Comparison of ENCODE assay signal across 9 mouse cellular contexts in genomic region chr10:80557346-80557965, GRCm38 (mm10). TPM values are rescaled to one million over a fixed set of nuclear protein-coding genes. Genes with fewer than 3 reads are reported as not detected.
DNase-seq lines count a peak whose midpoint lies in the region; ATAC-seq and TF ChIP-seq lines count a peak whose summit lies in the region.
"Had no signal": no experiment of that assay in that cellular context is flagged by ENCODE, and none has a peak within 500 bp of the region (broad histone marks: within the 10 kb centered on the region; RNA-seq: fewer than 3 reads in every experiment).

No protein-coding gene starts in this region.

- H3K9me3 ChIP-seq in hindbrain, embryonic 13.5 days = no peaks in the 10 kb centered on the region
- H3K9me3 ChIP-seq in limb, embryonic 13.5 days = no peaks in the 10 kb centered on the region
- no peaks in the 10 kb centered on the region for H3K9me3 ChIP-seq in neural tube, embryonic 11.5 days (ENCODE audit: control insufficient read depth, low read length)
- H3K9me3 ChIP-seq: embryonic facial prominence, embryonic 15.5 days had no signal

- no peak overlapping the region for H3K4me3 ChIP-seq in layer of hippocampus, adult 2 months
- H3K4me3 ChIP-seq in embryonic fibroblast, embryonic 13.5 days (ENCODE audit: insufficient read depth, low read length) = no peak overlapping the region
- no peak overlapping the region for H3K4me3 ChIP-seq in hindbrain, embryonic 13.5 days
- no peak overlapping the region; the same call in 1 of the 2 replicates for H3K4me3 ChIP-seq in limb, embryonic 13.5 days
- no peak overlapping the region for H3K4me3 ChIP-seq in neural tube, embryonic 11.5 days (ENCODE audit: low read depth, low read length)
- H3K4me3 ChIP-seq: embryonic facial prominence, embryonic 15.5 days had no signal

- H3K27ac ChIP-seq in layer of hippocampus, adult 2 months = no peak overlapping the region
- no peak overlapping the region for H3K27ac ChIP-seq in embryonic fibroblast, embryonic 13.5 days (ENCODE audit: insufficient read depth, low read length)
- no peak overlapping the region for H3K27ac ChIP-seq in hindbrain, embryonic 13.5 days
- no peak overlapping the region for H3K27ac ChIP-seq in limb, embryonic 13.5 days
- no peak overlapping the region for H3K27ac ChIP-seq in neural tube, embryonic 11.5 days (ENCODE audit: low read depth, low read length)
- H3K27ac ChIP-seq: embryonic facial prominence, embryonic 15.5 days had no signal

- peak; percentile 89 for TF ChIP-seq CTCF in layer of hippocampus, adult 2 months (conservative IDR thresholded peaks at IDR 0.05)
- TF ChIP-seq CTCF in embryonic fibroblast, embryonic 13.5 days (IDR thresholded peaks at IDR 0.05; ENCODE audit: borderline replicate concordance, insufficient read depth, low read length) = peak; percentile 41; the same call in 1 of the 2 replicates

- ATAC-seq in hindbrain, embryonic 13.5 days (ENCODE audit: low FRiP score) = no peak
- ATAC-seq in limb, embryonic 13.5 days (ENCODE audit: low FRiP score, low read depth) = no peak
- ATAC-seq in neural tube, embryonic 11.5 days (ENCODE audit: insufficient read depth, low FRiP score, low TSS enrichment) = no peak

- TF ChIP-seq POLR2A in embryonic fibroblast, embryonic 13.5 days (IDR thresholded peaks at IDR 0.05; ENCODE audit: low read depth, low read length) = no peak

- H3K36me3 ChIP-seq in hindbrain, embryonic 13.5 days = no peaks in the 10 kb centered on the region
- H3K36me3 ChIP-seq in limb, embryonic 13.5 days = peaks cover 3% of the 10 kb centered on the region; the same call in 1 of the 2 replicates
- H3K36me3 ChIP-seq in neural tube, embryonic 11.5 days (ENCODE audit: control insufficient read depth, insufficient read depth, low read length) = no peaks in the 10 kb centered on the region
- H3K36me3 ChIP-seq: embryonic facial prominence, embryonic 15.5 days had no signal

- DNase-seq in layer of hippocampus, adult 2 months (ENCODE audit: low spot score in 2 of 2) = peak in 1 of 2 experiments; percentile 83
- no peak for DNase-seq in layer of hippocampus, adult 9-10 months (ENCODE audit: low spot score)
- DNase-seq in adrenal gland, postnatal 25 days = peak; percentile 92
- DNase-seq in neural tube, embryonic 11.5 days (ENCODE audit: low spot score) = peak; percentile 81
- peak; percentile 43 to 73 for DNase-seq in thymus, postnatal 10 days (ENCODE audit: low spot score in 2 of 2)

- 0 out of 2 replicates have a peak, but pooled peaks cover 5% of the 10 kb centered on the region for H3K4me1 ChIP-seq in embryonic fibroblast, embryonic 13.5 days (ENCODE audit: control insufficient read depth, insufficient read depth, low read length)
- H3K4me1 ChIP-seq in hindbrain, embryonic 13.5 days (replicated peaks) = peaks cover 50% of the 10 kb centered on the region
- H3K4me1 ChIP-seq in limb, embryonic 13.5 days = peaks cover 33% of the 10 kb centered on the region
- H3K4me1 ChIP-seq in neural tube, embryonic 11.5 days (ENCODE audit: control insufficient read depth, insufficient read depth, low read length) = peaks cover 7% of the 10 kb centered on the region

- WGBS in hindbrain, embryonic 13.5 days = 41% methylated on average over 5 of the region's 5 CpGs
- WGBS in limb, embryonic 13.5 days = 35% methylated on average over 5 of the region's 5 CpGs
- WGBS in neural tube, embryonic 11.5 days = 41% methylated on average over 5 of the region's 5 CpGs

- H3K4me2 ChIP-seq in hindbrain, embryonic 13.5 days = peak overlapping the region; percentile 8; the same call in 1 of the 2 replicates
- no peak overlapping the region for H3K4me2 ChIP-seq in limb, embryonic 13.5 days (replicated peaks)
- H3K4me2 ChIP-seq in neural tube, embryonic 11.5 days (ENCODE audit: low read depth) = no peak overlapping the region
- H3K4me2 ChIP-seq: embryonic facial prominence, embryonic 15.5 days had no signal

- peak overlapping the region; percentile 35; the same call in 1 of the 2 replicates for H3K9ac ChIP-seq in hindbrain, embryonic 13.5 days
- H3K9ac ChIP-seq in limb, embryonic 13.5 days = peak overlapping the region; percentile 25; the same call in 1 of the 2 replicates
- no peak overlapping the region for H3K9ac ChIP-seq in neural tube, embryonic 11.5 days (ENCODE audit: low read length)
- H3K9ac ChIP-seq: embryonic facial prominence, embryonic 15.5 days had no signal

- no peaks in the 10 kb centered on the region for H3K27me3 ChIP-seq in hindbrain, embryonic 13.5 days
- H3K27me3 ChIP-seq in limb, embryonic 13.5 days = no peaks in the 10 kb centered on the region
- no peaks in the 10 kb centered on the region for H3K27me3 ChIP-seq in neural tube, embryonic 11.5 days (ENCODE audit: control insufficient read depth, insufficient read depth, low read length)
- H3K27me3 ChIP-seq: embryonic facial prominence, embryonic 15.5 days had no signal

RNA-seq across cellular contexts. Expression of gene Rexo1, which starts 3.9 kb away (rescaled TPM):
- total RNA-seq in layer of hippocampus, adult 2 months (2021) = 10 to 100 TPM; 51.6 to 52.8 TPM
- 57.4 and 63.5 TPM in 2 replicates for total RNA-seq in adrenal gland, postnatal 25 days (2021)
- 19.4 and 21.9 TPM in 2 replicates for polyA plus RNA-seq in embryonic fibroblast, embryonic 13.5 days (2011; ENCODE audit: insufficient read length, low read depth, missing spikeins)
- 28.8 and 31.3 TPM in 2 replicates for polyA plus RNA-seq in hindbrain, embryonic 13.5 days (2015; fragmentation: Nextera tagmentation; extraction: Ambion mirVana)
- 28.3 and 28.7 TPM in 2 replicates for polyA plus RNA-seq in limb, embryonic 13.5 days (2015; fragmentation: Nextera tagmentation; extraction: Ambion mirVana)
- 30.7 and 31.4 TPM in 2 replicates for polyA plus RNA-seq in neural tube, embryonic 11.5 days (2014; fragmentation: Nextera tagmentation; extraction: Ambion mirVana)

RNA-seq across cellular contexts. Expression of gene Atp8b3, which starts 18.5 kb away (rescaled TPM):
- total RNA-seq in layer of hippocampus, adult 2 months (2021) = under 1 TPM; 0.12 to 0.31 TPM
- 0.29 and 0.64 TPM in 2 replicates for total RNA-seq in adrenal gland, postnatal 25 days (2021)
- not detected in 2 replicates for polyA plus RNA-seq in embryonic fibroblast, embryonic 13.5 days (2011; ENCODE audit: insufficient read length, low read depth, missing spikeins)
- polyA plus RNA-seq in hindbrain, embryonic 13.5 days (2015; fragmentation: Nextera tagmentation; extraction: Ambion mirVana) = 1.2 and 1.3 TPM in 2 replicates
- 0.29 and 0.33 TPM in 2 replicates for polyA plus RNA-seq in limb, embryonic 13.5 days (2015; fragmentation: Nextera tagmentation; extraction: Ambion mirVana)
- polyA plus RNA-seq in neural tube, embryonic 11.5 days (2014; fragmentation: Nextera tagmentation; extraction: Ambion mirVana) = 0.84 and 0.96 TPM in 2 replicates

RNA-seq across cellular contexts. Expression of gene Klf16, which starts 19.7 kb away (rescaled TPM):
- 10 to 100 TPM; 50.8 to 56.8 TPM for total RNA-seq in layer of hippocampus, adult 2 months (2021)
- total RNA-seq in adrenal gland, postnatal 25 days (2021) = 9.6 and 14.8 TPM in 2 replicates
- polyA plus RNA-seq in embryonic fibroblast, embryonic 13.5 days (2011; ENCODE audit: insufficient read length, low read depth, missing spikeins) = 15.5 and 15.9 TPM in 2 replicates
- polyA plus RNA-seq in hindbrain, embryonic 13.5 days (2015; fragmentation: Nextera tagmentation; extraction: Ambion mirVana) = 4.6 and 4.9 TPM in 2 replicates
- polyA plus RNA-seq in limb, embryonic 13.5 days (2015; fragmentation: Nextera tagmentation; extraction: Ambion mirVana) = 9.3 and 10.0 TPM in 2 replicates
- 4.5 and 5.5 TPM in 2 replicates for polyA plus RNA-seq in neural tube, embryonic 11.5 days (2014; fragmentation: Nextera tagmentation; extraction: Ambion mirVana)

RNA-seq across cellular contexts. Expression of gene Abhd17a, which starts 32.7 kb away (rescaled TPM):
- total RNA-seq in layer of hippocampus, adult 2 months (2021) = 100 to 1,000 TPM; 158 to 166 TPM
- total RNA-seq in adrenal gland, postnatal 25 days (2021) = 87.8 and 100 TPM in 2 replicates
- polyA plus RNA-seq in embryonic fibroblast, embryonic 13.5 days (2011; ENCODE audit: insufficient read length, low read depth, missing spikeins) = 42.1 and 58.7 TPM in 2 replicates
- polyA plus RNA-seq in hindbrain, embryonic 13.5 days (2015; fragmentation: Nextera tagmentation; extraction: Ambion mirVana) = 93.8 and 96.2 TPM in 2 replicates
- polyA plus RNA-seq in limb, embryonic 13.5 days (2015; fragmentation: Nextera tagmentation; extraction: Ambion mirVana) = 80.9 and 83.0 TPM in 2 replicates
- polyA plus RNA-seq in neural tube, embryonic 11.5 days (2014; fragmentation: Nextera tagmentation; extraction: Ambion mirVana) = 119 and 120 TPM in 2 replicates

RNA-seq across cellular contexts. Expression of gene Scamp4, which starts 45.2 kb away (rescaled TPM):
- 10 to 100 TPM; 42.9 to 43.1 TPM for total RNA-seq in layer of hippocampus, adult 2 months (2021)
- total RNA-seq in adrenal gland, postnatal 25 days (2021) = 64.8 and 68.6 TPM in 2 replicates
- polyA plus RNA-seq in embryonic fibroblast, embryonic 13.5 days (2011; ENCODE audit: insufficient read length, low read depth, missing spikeins) = 57.3 and 62.2 TPM in 2 replicates
- polyA plus RNA-seq in hindbrain, embryonic 13.5 days (2015; fragmentation: Nextera tagmentation; extraction: Ambion mirVana) = 65.1 and 67.5 TPM in 2 replicates
- 83.9 and 92.0 TPM in 2 replicates for polyA plus RNA-seq in limb, embryonic 13.5 days (2015; fragmentation: Nextera tagmentation; extraction: Ambion mirVana)
- polyA plus RNA-seq in neural tube, embryonic 11.5 days (2014; fragmentation: Nextera tagmentation; extraction: Ambion mirVana) = 72.1 and 77.7 TPM in 2 replicates
